Mouse (Mus musculus) testis, postnatal 10 days (tissue): ENCODE data around the gene Olfr539.
"Not testable (repeated sequence)": the region's sequence is repeated elsewhere in the genome, so short reads cannot be mapped to it uniquely, and the experiment has no call there.

Experiments used
- DNase-seq: peaks from one replicate; pipeline ENCODE4 v3.0.0; 2021; ENCODE audit warnings: low spot score

The Olfr539 gene

GRCm38 (mm10) chr7:140659630-140660029 is at the start of gene Olfr539:
Gene Olfr539 (plus strand): TSS chr7:140659930.
- no peak for DNase-seq

GRCm38 (mm10) chr7:140628670-140629069 is 31.1 kb upstream of the Olfr539 start, which contains the start of gene Olfr61:
Gene Olfr61 (plus strand): TSS chr7:140628970.
- not testable (repeated sequence) for DNase-seq

- DNase-seq = no peak
Measured at GRCm38 (mm10) chr7:140630559-140630958, 29.2 kb upstream of the Olfr539 start.

- DNase-seq = no peak
Measured at GRCm38 (mm10) chr7:140646152-140646551, 13.6 kb upstream of the Olfr539 start, which contains the start of gene Olfr53. Gene Olfr53 (plus strand): TSS chr7:140646452.

- DNase-seq = not testable (repeated sequence)
Measured at GRCm38 (mm10) chr7:140670693-140671092, 11.0 kb downstream of the Olfr539 start.

GRCm38 (mm10) chr7:140675863-140676262 is 16.1 kb downstream of the Olfr539 start:
- no peak for DNase-seq

- not testable (repeated sequence) for DNase-seq
Measured at GRCm38 (mm10) chr7:140679591-140679990, 19.9 kb downstream of the Olfr539 start.

GRCm38 (mm10) chr7:140681651-140682050 is 21.9 kb downstream of the Olfr539 start, which contains the start of gene Olfr45:
Gene Olfr45 (plus strand): TSS chr7:140681951.
- no peak for DNase-seq

GRCm38 (mm10) chr7:140696967-140697366 is 37.2 kb downstream of the Olfr539 start, which contains the start of gene Olfr541:
Gene Olfr541 (plus strand): TSS chr7:140697267.
- DNase-seq = no peak

- DNase-seq = no peak
Measured at GRCm38 (mm10) chr7:140706348-140706747, 46.6 kb downstream of the Olfr539 start.

GRCm38 (mm10) chr7:140707536-140708284 is 48.0 kb downstream of the Olfr539 start:
- no peak for DNase-seq

- DNase-seq = no peak
Measured at GRCm38 (mm10) chr7:140717155-140718055, 57.7 kb downstream of the Olfr539 start.

GRCm38 (mm10) chr7:140721095-140721494 is 61.4 kb downstream of the Olfr539 start:
- DNase-seq = no peak

- DNase-seq = no peak
Measured at GRCm38 (mm10) chr7:140725558-140725957, 65.8 kb downstream of the Olfr539 start.
